Mouse (Mus musculus) kidney, adult 2 months (tissue): Measurements from ENCODE around the gene Get4.

Source experiments
- CTCF ChIP-seq: fragments of 200-500 bp; conservative IDR thresholded peaks from 2 replicates; pipeline ENCODE4 v1.5.1; 2011; ENCODE audit warnings: low read depth, mild to moderate bottlenecking, control low read depth, low read length, moderate library complexity, mixed read lengths; ENCODE audit not compliant: insufficient read depth, insufficient read length
- POLR2A ChIP-seq: fragments of 200-500 bp; IDR thresholded peaks from one replicate; pipeline ENCODE4 v1.6.1; 2011; ENCODE audit warnings: low read depth, low read length, control low read depth

DNA sequence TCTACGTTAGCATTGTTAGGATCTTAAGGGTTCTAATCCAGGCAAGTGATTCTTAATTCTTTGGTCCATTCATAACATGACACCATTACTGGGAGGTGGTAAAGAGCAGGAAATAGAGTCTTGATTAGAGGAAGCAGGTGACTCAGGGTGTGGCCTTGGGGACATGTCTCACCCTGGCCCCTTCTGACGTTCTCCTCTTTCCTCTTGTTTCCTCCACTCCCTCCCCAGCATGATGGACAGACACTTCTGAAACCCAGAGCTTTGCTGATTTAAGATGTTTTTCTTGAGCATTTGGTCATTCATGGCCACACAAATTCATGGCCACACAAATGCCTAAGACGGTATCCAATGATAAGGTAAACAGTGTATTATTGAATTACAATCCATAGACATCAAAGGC, 57.8 kb downstream of the Get4 start:
- no peak for TF ChIP-seq POLR2A
- TF ChIP-seq CTCF: no peak
